ENCODE assay signal across 8 mouse cellular contexts in the genomic region with DNA sequence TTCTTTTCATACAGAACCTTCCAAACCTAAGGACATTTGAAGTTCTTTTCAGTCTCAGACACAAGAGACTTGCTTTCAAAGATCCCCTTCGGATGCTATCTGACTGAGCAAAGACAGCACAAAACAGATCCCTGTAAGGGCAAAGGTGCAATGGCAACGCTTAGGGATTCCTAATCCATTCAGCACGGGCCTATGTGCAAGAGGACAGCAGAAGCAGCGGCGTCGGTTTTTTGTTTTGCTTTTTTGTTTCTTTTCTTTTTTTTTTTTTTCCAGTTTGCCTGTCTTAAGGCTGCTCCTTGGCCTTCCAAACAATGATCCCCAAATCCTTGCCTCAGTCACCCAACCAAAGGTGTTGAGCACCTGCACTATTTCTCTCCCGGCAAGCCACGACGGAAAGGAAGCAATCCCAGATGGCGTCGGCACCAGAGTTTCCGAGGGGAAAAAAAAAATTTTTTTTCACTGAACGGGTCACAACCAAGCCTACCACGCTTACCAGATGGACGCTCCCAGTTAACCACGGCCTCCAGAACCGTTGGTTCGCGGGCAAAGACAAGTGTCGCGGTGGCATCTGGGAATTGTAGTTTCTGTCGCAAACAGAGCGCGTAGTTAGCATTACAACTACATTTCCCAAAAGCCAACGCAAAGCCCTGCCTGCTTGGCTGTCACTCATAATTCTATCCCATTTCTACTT. TPM values are rescaled to one million over a fixed set of nuclear protein-coding genes. Genes with fewer than 3 reads are reported as not detected.
DNase-seq lines count a peak whose midpoint lies in the region; ATAC-seq and TF ChIP-seq lines count a peak whose summit lies in the region.

No protein-coding gene starts in this region.

- H3K9me3 ChIP-seq in intestine, embryonic 16.5 days (ENCODE audit: control insufficient read depth, low read length): no peaks in the 10 kb centered on the region
- H3K9me3 ChIP-seq in liver, embryonic 14.5 days (ENCODE audit: control insufficient read depth, low read length): no peaks in the 10 kb centered on the region
- no peaks in the 10 kb centered on the region for H3K9me3 ChIP-seq in neural tube, embryonic 13.5 days

- H3K4me1 ChIP-seq in cortical plate, adult 2 months (ENCODE audit: control insufficient read depth, insufficient read depth, low read length): peaks cover 3% of the 10 kb centered on the region
- H3K4me1 ChIP-seq in intestine, embryonic 16.5 days (ENCODE audit: control insufficient read depth, insufficient read depth, low read length): peaks cover 12% of the 10 kb centered on the region
- H3K4me1 ChIP-seq in liver, embryonic 14.5 days (replicated peaks; ENCODE audit: control insufficient read depth in 2 of 2, insufficient read depth in 2 of 2, low read length in 1 of 2): peaks cover 15 to 24% of the 10 kb centered on the region in 2 experiments
- peaks cover 35% of the 10 kb centered on the region for H3K4me1 ChIP-seq in neural tube, embryonic 13.5 days (replicated peaks)

- H3K4me3 ChIP-seq in cortical plate, adult 2 months (ENCODE audit: insufficient read depth, low read length): peak overlapping the region; percentile 58
- peak overlapping the region; percentile 74 for H3K4me3 ChIP-seq in intestine, embryonic 16.5 days (ENCODE audit: low read length)
- peak overlapping the region; percentile 79 to 89 for H3K4me3 ChIP-seq in liver, embryonic 14.5 days (ENCODE audit: insufficient read depth in 1 of 2, low read depth in 2 of 2, low read length in 2 of 2)
- H3K4me3 ChIP-seq in neural tube, embryonic 13.5 days: peak overlapping the region; percentile 71

- H3K27ac ChIP-seq in cortical plate, adult 2 months (ENCODE audit: insufficient read depth, low read length): peak overlapping the region; percentile 89
- H3K27ac ChIP-seq in intestine, embryonic 16.5 days (ENCODE audit: low read length): peak overlapping the region; percentile 97
- peak overlapping the region; percentile 94 for H3K27ac ChIP-seq in liver, embryonic 14.5 days
- peak overlapping the region; percentile 94 for H3K27ac ChIP-seq in neural tube, embryonic 13.5 days (replicated peaks)

- TF ChIP-seq POLR2A in cortical plate, adult 2 months (IDR thresholded peaks at IDR 0.05; ENCODE audit: extremely low read depth, insufficient read depth, low read length): peak; percentile 53; the same call in 1 of the 2 replicates

- DNase-seq in 3T3-L1 (ENCODE audit: low read depth, low spot score): peak; percentile 95
- peak; percentile 89 for DNase-seq in MEL-GATA-1-ER (ENCODE audit: extremely low read depth, low read depth)
- DNase-seq in gastrocnemius, adult 8-10 months (ENCODE audit: low spot score in 2 of 2): peak; percentile 71 to 72
- peak; percentile 86 to 92 (median 89) for DNase-seq in liver, embryonic 14.5 days (ENCODE audit: low read depth in 3 of 3, low spot score in 3 of 3)
- DNase-seq in thymus, postnatal 4 days: peak; percentile 86

- WGBS in intestine, embryonic 16.5 days: 2% methylated on average over 25 of the region's 25 CpGs
- WGBS in liver, embryonic 14.5 days (ENCODE audit: insufficient replicate concordance): 2% methylated on average over 25 of the region's 25 CpGs
- WGBS in neural tube, embryonic 13.5 days: 3% methylated on average over 25 of the region's 25 CpGs

- no peaks in the 10 kb centered on the region for H3K36me3 ChIP-seq in intestine, embryonic 16.5 days (ENCODE audit: control insufficient read depth, insufficient read depth, low read length)
- no peaks in the 10 kb centered on the region for H3K36me3 ChIP-seq in liver, embryonic 14.5 days (replicated peaks; ENCODE audit: control insufficient read depth, insufficient read depth, low read depth)
- H3K36me3 ChIP-seq in neural tube, embryonic 13.5 days: no peaks in the 10 kb centered on the region

- TF ChIP-seq CTCF in cortical plate, adult 2 months (IDR thresholded peaks at IDR 0.05; ENCODE audit: extremely low read depth, insufficient read depth, low read length): no peak
- no peak for TF ChIP-seq CTCF in liver, embryonic 14.5 days (IDR thresholded peaks at IDR 0.05; ENCODE audit: low read depth)

- peak overlapping the region; percentile 82 for H3K9ac ChIP-seq in intestine, embryonic 16.5 days (ENCODE audit: low read depth, low read length)
- peak overlapping the region; percentile 90 for H3K9ac ChIP-seq in liver, embryonic 14.5 days (replicated peaks)
- peak overlapping the region; percentile 80 for H3K9ac ChIP-seq in neural tube, embryonic 13.5 days

- H3K27me3 ChIP-seq in intestine, embryonic 16.5 days (replicated peaks; ENCODE audit: control insufficient read depth, insufficient read depth, low read length): no peaks in the 10 kb centered on the region
- H3K27me3 ChIP-seq in liver, embryonic 14.5 days (ENCODE audit: control insufficient read depth, insufficient read depth, low read length): no peaks in the 10 kb centered on the region
- H3K27me3 ChIP-seq in neural tube, embryonic 13.5 days: no peaks in the 10 kb centered on the region

- H3K4me2 ChIP-seq in intestine, embryonic 16.5 days (ENCODE audit: low read depth, low read length): peak overlapping the region; percentile 66
- H3K4me2 ChIP-seq in liver, embryonic 14.5 days (ENCODE audit: low read depth): peak overlapping the region; percentile 94
- peak overlapping the region; percentile 65 for H3K4me2 ChIP-seq in neural tube, embryonic 13.5 days

- no peak; the same call in 1 of the 2 replicates for TF ChIP-seq EP300 in liver, embryonic 14.5 days (IDR thresholded peaks at IDR 0.05; ENCODE audit: low read depth)

- ATAC-seq in intestine, embryonic 16.5 days: peak; percentile 84
- peak; percentile 77 for ATAC-seq in liver, embryonic 14.5 days (ENCODE audit: insufficient read depth)
- peak; percentile 89 for ATAC-seq in neural tube, embryonic 13.5 days (ENCODE audit: low read depth)

RNA-seq across cellular contexts. Expression of gene Cep57l1, which starts 0.4 kb away (rescaled TPM):
- polyA plus RNA-seq in cortical plate, adult 2 months (2012; rRNA removed): 6.0 and 6.5 TPM in 2 replicates
- 1 to 10 TPM; 2.1 to 3.5 (median 3.3) TPM for total RNA-seq in gastrocnemius, adult 8-10 months (2022)
- 13.6 and 18.6 TPM in 2 replicates for polyA plus RNA-seq in intestine, embryonic 16.5 days (2015; fragmentation: Nextera tagmentation; extraction: Ambion mirVana)
- 4.6 and 7.1 TPM in 2 replicates for polyA plus RNA-seq in liver, embryonic 14.5 days (2012; rRNA removed)
- 10.6 and 12.1 TPM in 2 replicates for polyA plus RNA-seq in liver, embryonic 14.5 days (2014; fragmentation: Nextera tagmentation; extraction: Ambion mirVana)
- polyA plus RNA-seq in neural tube, embryonic 13.5 days (2015; fragmentation: Nextera tagmentation; extraction: Ambion mirVana): 13.4 and 18.4 TPM in 2 replicates

RNA-seq across cellular contexts. Expression of gene Sesn1, which starts 0.5 kb away (rescaled TPM):
- polyA plus RNA-seq in cortical plate, adult 2 months (2012; rRNA removed): 51.0 and 56.0 TPM in 2 replicates
- 10 to 100 TPM; 12.7 to 32.8 (median 20.0) TPM for total RNA-seq in gastrocnemius, adult 8-10 months (2022)
- 28.3 and 29.1 TPM in 2 replicates for polyA plus RNA-seq in intestine, embryonic 16.5 days (2015; fragmentation: Nextera tagmentation; extraction: Ambion mirVana)
- 10.5 and 15.2 TPM in 2 replicates for polyA plus RNA-seq in liver, embryonic 14.5 days (2012; rRNA removed)
- polyA plus RNA-seq in liver, embryonic 14.5 days (2014; fragmentation: Nextera tagmentation; extraction: Ambion mirVana): 19.2 and 22.2 TPM in 2 replicates
- 41.2 and 42.7 TPM in 2 replicates for polyA plus RNA-seq in neural tube, embryonic 13.5 days (2015; fragmentation: Nextera tagmentation; extraction: Ambion mirVana)

Comparison
In these comparisons a context has a peak if more than half of its experiments do, and no peak if none do; other contexts are left out.
1. Peak in every context shown above with its lines: DNase-seq, ATAC-seq, H3K4me3 ChIP-seq and H3K27ac ChIP-seq.